Mouse (Mus musculus) kidney, adult 8-10 months (tissue): ENCODE data around the gene Anxa4.
A peak's percentile ranks its signal among the peaks of the same experiment; 100 is the strongest.

Experiments used
- DNase-seq, 2 experiments: peaks; one replicate each; pipeline ENCODE4 v3.0.0; 2022

The Anxa4 gene

GRCm38 (mm10) chr6:86750961-86751360 lies 42.4 kb downstream of the Anxa4 start:
- no peak for DNase-seq

- no peak for DNase-seq
Measured at GRCm38 (mm10) chr6:86749817-86750216, 43.6 kb downstream of the Anxa4 start.

- DNase-seq, result peak; percentile 36 to 59
Measured at GRCm38 (mm10) chr6:86747171-86747570, 46.2 kb downstream of the Anxa4 start.

- no peak for DNase-seq
Measured at GRCm38 (mm10) chr6:86740652-86741051, 52.7 kb downstream of the Anxa4 start.

- DNase-seq, result no peak
Measured at GRCm38 (mm10) chr6:86736830-86737229, 56.6 kb downstream of the Anxa4 start.

GRCm38 (mm10) chr6:86736313-86736712 lies 57.1 kb downstream of the Anxa4 start:
- no peak for DNase-seq

GRCm38 (mm10) chr6:86733183-86733876 lies 60.1 kb downstream of the Anxa4 start, which contains the start of gene Gmcl1:
Gmcl1 (minus strand) TSS chr6:86733383.
- DNase-seq, result peak; percentile 90 to 91

- peak in 1 of 2 experiments; percentile 24 for DNase-seq
Measured at GRCm38 (mm10) chr6:86732276-86733173, 60.9 kb downstream of the Anxa4 start.

- DNase-seq, result no peak
Measured at GRCm38 (mm10) chr6:86728711-86729110, 64.7 kb downstream of the Anxa4 start.

GRCm38 (mm10) chr6:86721977-86722376 lies 71.4 kb downstream of the Anxa4 start:
- no peak for DNase-seq

- no peak for DNase-seq
Measured at GRCm38 (mm10) chr6:86708072-86708774, 85.2 kb downstream of the Anxa4 start.

GRCm38 (mm10) chr6:86702577-86702976 lies 90.8 kb downstream of the Anxa4 start:
- DNase-seq, result no peak

GRCm38 (mm10) chr6:86697903-86698302 lies 95.5 kb downstream of the Anxa4 start:
- DNase-seq, result no peak

GRCm38 (mm10) chr6:86696213-86696612 lies 97.2 kb downstream of the Anxa4 start:
- DNase-seq, result no peak

- DNase-seq, result peak in 1 of 2 experiments; percentile 71
Measured at GRCm38 (mm10) chr6:86694465-86694864, 98.9 kb downstream of the Anxa4 start.

GRCm38 (mm10) chr6:86689671-86690070 lies 103.7 kb downstream of the Anxa4 start:
- DNase-seq, result no peak

- DNase-seq, result no peak
Measured at GRCm38 (mm10) chr6:86686971-86687370, 106.4 kb downstream of the Anxa4 start.
